Mouse (Mus musculus) neural tube, embryonic 13.5 days (tissue): ENCODE data around the gene Nostrin. TPM values are rescaled to one million over a fixed set of nuclear protein-coding genes. Genes with fewer than 3 reads are reported as not detected.

Experiments used
- ATAC-seq: fragments of 200-750 bp; cut with Nextera tagmentation; 2 replicates; pipeline ENCODE4 v1.8.0; 2017; ENCODE audit warnings: low read depth, mild to moderate bottlenecking, moderate TSS enrichment, moderate library complexity
- H3K27ac ChIP-seq: fragments of 300-500 bp; sonication (generic); replicated peaks from 2 replicates; pipeline ENCODE4 v1.5.1; 2015; ENCODE audit warnings: moderate library complexity, mild to moderate bottlenecking, inconsistent platforms
- H3K27me3 ChIP-seq: fragments of 300-500 bp; sonication (generic); 2 replicates; pipeline ENCODE4 v1.6.1; 2015; ENCODE audit warnings: mild to moderate bottlenecking, inconsistent platforms
- H3K36me3 ChIP-seq: fragments of 300-500 bp; sonication (generic); 2 replicates; pipeline ENCODE4 v1.6.1; 2015; ENCODE audit warnings: mild to moderate bottlenecking, inconsistent platforms
- H3K4me1 ChIP-seq: fragments of 300-500 bp; sonication (generic); replicated peaks from 2 replicates; pipeline ENCODE4 v1.6.1; 2015; ENCODE audit warnings: inconsistent platforms
- H3K4me2 ChIP-seq: fragments of 300-500 bp; sonication (generic); 2 replicates; pipeline ENCODE4 v1.6.1; 2015; ENCODE audit warnings: inconsistent platforms, mild to moderate bottlenecking, moderate library complexity
- H3K4me3 ChIP-seq: fragments of 300-500 bp; sonication (generic); 2 replicates; pipeline ENCODE4 v1.5.1; 2015; ENCODE audit warnings: mild to moderate bottlenecking, inconsistent platforms
- H3K9ac ChIP-seq: fragments of 300-500 bp; sonication (generic); 2 replicates; pipeline ENCODE4 v1.6.1; 2015; ENCODE audit warnings: moderate library complexity, mild to moderate bottlenecking, inconsistent platforms
- H3K9me3 ChIP-seq: fragments of 300-500 bp; sonication (generic); 2 replicates; pipeline ENCODE4 v1.6.1; 2016; ENCODE audit warnings: inconsistent platforms
- WGBS: fragments of 180-500 bp; shearing (Covaris S2); methylation state at CpG from one replicate; pipeline ENCODE4 v1.1.7; 2015; 5-methylcytosine and 5-hydroxymethylcytosine counted together
- polyA plus RNA-seq: library from polyadenylated mRNA; unstranded; fragments of >200 nt; fragmentation: Nextera tagmentation; extraction: Ambion mirVana; gene quantifications from 2 replicates; pipeline ENCODE4 v1.2.1, GENCODE M21; 2015

Nostrin gene
- polyA plus RNA-seq, 1 experiment from 2014 or later, result 0.89 TPM

DNA sequence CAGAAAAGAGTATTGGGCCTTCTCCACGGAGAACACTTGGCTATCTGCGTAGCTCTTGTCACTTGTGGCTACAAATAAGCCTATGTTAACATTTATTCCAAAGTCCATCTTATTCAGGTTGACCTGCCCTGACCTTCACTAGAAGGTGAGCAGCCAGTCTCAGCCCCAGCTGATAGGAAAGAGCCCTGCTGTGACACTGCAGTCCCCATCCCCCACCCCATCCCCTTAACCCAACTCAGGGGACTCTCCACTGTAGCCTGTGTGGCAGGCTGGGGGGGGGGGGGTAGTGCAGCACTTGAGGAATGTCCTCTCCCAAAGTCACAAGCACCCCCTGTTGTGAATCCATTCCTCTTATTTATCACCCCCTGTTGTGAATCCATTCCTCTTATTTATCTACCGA lies 3.6 kb upstream of the Nostrin start:
- WGBS, result 75% methylated on average over 3 of the region's 3 CpGs
- H3K9me3 ChIP-seq, result no peaks in the 10 kb centered on the region
- peaks cover 18% of the 10 kb centered on the region for H3K4me1 ChIP-seq
- no peak overlapping the region for H3K27ac ChIP-seq
- ATAC-seq, result no peak
- H3K27me3 ChIP-seq, result peaks cover under 1% of the 10 kb centered on the region; the same call in 1 of the 2 replicates
- no peak overlapping the region for H3K4me2 ChIP-seq
- H3K4me3 ChIP-seq, result no peak overlapping the region
- no peak overlapping the region for H3K9ac ChIP-seq
- no peaks in the 10 kb centered on the region for H3K36me3 ChIP-seq

DNA sequence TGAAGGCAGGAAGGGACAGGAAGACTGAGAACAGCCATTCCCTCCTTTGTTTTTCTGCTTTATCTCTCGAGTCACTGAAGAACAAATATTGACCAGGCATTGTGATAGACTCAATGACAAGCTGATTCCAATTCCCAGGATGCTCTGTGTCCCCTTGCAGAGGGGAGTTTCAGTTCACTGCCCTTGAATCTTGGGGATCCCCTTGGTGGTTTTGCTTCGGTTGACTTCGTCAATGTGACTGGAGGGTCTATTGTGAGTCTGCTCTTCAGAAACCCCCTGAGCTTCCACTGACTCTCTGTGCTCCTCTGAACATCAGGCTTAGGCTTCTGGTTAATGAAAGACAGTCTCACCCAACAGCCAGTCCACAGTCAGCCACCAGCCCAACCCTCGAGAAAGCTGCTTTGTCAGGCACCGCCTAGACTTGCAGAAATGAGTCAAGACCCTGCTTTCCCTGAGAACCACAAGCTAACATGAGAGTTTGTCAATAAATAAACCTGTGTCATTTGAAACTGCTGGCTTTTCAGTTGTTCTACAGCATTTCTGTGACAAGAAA lies 3.0 kb upstream of the Nostrin start:
- no peak overlapping the region for H3K9ac ChIP-seq
- no peak for ATAC-seq
- no peak overlapping the region for H3K4me2 ChIP-seq
- H3K9me3 ChIP-seq, result no peaks in the 10 kb centered on the region
- 73% methylated on average over 5 of the region's 5 CpGs for WGBS
- H3K4me3 ChIP-seq, result no peak overlapping the region
- no peaks in the 10 kb centered on the region; the same call in 1 of the 2 replicates for H3K27me3 ChIP-seq
- no peaks in the 10 kb centered on the region for H3K36me3 ChIP-seq
- peaks cover 18% of the 10 kb centered on the region for H3K4me1 ChIP-seq
- H3K27ac ChIP-seq, result no peak overlapping the region

DNA sequence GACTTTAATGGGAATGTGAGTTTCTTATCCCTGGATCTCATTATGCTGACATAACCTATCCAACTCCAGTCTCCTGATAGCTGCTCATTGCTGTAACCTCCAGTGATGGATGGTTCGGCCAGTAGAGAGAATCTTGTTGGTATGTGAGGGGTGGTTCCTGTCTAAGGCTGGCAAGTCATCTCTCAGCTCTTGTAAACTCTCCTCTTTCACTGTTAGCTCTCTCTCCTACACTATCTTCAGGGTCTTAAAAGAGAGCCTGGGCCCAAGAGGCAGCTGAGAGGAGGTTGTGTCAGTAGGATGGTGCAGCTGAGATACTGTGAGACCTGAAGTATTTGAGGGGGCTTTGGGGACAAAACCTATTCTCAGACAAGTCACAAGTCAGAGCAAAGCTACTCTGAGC lies 1.4 kb upstream of the Nostrin start:
- Histone ChIP-seq H3K4me2 (no peak overlapping the region), H3K27ac (no peak overlapping the region), H3K27me3 (no peaks in the 10 kb centered on the region), H3K9ac (no peak overlapping the region), H3K4me1 (peaks cover 12% of the 10 kb centered on the region), H3K9me3 (no peaks in the 10 kb centered on the region), H3K4me3 (no peak overlapping the region), H3K36me3 (no peaks in the 10 kb centered on the region)
- whole genome bisulfite sequencing, result 84% methylated on average over 1 of the region's 1 CpGs
- ATAC-seq, result no peak

DNA sequence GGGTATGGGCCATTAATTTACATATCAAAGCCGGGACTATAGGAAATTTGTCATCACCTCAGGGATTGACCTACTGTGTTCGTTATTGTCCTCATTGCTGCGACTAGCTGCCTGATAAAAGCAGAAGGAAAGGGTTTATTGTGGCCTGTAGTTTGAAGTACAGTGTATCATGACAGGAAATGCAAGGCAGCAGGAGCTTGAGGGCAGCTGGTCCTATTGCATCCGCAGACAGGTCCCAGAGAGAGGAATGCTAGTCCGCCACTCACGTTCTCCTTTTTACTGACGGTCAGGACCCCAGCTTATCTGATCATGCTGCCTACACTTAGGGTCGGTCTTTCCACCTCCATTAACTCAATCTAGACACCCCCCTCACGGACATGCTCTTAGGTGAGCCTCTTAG lies 663 bp upstream of the Nostrin start:
- Histone ChIP-seq H3K9ac (no peak overlapping the region), H3K27ac (no peak overlapping the region), H3K36me3 (no peaks in the 10 kb centered on the region), H3K4me1 (peaks cover 4% of the 10 kb centered on the region; the same call in 1 of the 2 replicates), H3K27me3 (no peaks in the 10 kb centered on the region), H3K4me3 (no peak overlapping the region), H3K4me2 (no peak overlapping the region), H3K9me3 (no peaks in the 10 kb centered on the region)
- ATAC-seq, result no peak
- WGBS, result 65% methylated on average over 9 of the region's 9 CpGs

DNA sequence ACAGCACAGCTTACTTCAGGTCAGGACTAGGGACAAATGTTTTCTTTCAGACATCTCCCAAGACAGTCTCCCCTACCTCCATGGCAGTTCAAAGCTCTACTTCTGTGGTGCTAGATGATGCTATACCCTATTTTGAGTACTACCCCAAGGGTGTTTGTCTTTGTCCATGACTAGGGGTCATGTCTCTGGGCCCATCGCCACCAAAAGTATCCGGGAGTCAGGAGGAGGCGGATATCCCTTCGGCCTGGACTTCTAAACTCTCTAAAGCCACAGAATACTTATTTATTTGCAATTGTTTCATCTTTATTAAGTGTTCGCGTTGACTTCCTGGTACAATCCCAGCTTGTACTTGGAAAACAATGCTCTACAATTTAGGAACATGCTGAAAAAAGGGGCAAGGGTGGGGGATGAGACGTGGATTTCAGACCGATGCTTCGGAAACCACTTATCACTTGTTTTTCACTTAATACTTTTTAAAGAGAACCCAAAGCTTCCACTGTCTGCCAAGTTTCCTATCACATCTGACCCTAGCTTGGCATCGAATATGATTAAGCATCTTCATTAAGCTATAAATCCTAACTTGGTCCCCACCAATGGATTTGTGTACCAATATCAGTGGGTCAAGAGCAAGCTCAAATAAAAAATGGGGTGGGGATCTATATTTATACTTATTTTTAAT lies 1.9 kb downstream of the Nostrin start:
- Histone ChIP-seq H3K9ac (no peak overlapping the region), H3K4me2 (no peak overlapping the region), H3K4me3 (no peak overlapping the region), H3K9me3 (no peaks in the 10 kb centered on the region), H3K27me3 (no peaks in the 10 kb centered on the region), H3K4me1 (peaks cover 3% of the 10 kb centered on the region; the same call in 1 of the 2 replicates), H3K27ac (no peak overlapping the region), H3K36me3 (no peaks in the 10 kb centered on the region)
- ATAC-seq, result no peak
- 91% methylated on average over 10 of the region's 10 CpGs for WGBS

DNA sequence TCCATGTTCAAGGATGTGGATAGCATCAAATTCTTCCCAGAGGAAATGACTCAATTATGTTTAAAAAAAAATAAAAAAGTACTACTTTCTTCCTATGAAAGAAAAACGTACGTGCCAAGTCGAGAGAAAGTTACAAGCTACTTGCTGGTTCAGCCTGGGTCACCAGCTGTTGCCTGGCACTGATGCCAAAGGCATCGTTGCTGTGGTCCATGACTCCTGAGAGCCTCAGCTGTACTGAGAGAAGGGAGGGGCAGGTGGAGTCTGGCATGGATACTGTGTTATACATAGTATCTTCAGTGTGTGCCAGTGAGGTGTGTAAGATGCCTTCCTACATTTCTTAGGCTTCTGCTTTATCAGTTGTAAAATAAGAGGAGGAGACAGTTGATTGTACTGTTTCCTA lies 3.2 kb downstream of the Nostrin start:
- Histone ChIP-seq H3K27ac (no peak overlapping the region), H3K27me3 (no peaks in the 10 kb centered on the region), H3K4me1 (peaks cover 3% of the 10 kb centered on the region; the same call in 1 of the 2 replicates), H3K9ac (no peak overlapping the region), H3K36me3 (no peaks in the 10 kb centered on the region), H3K4me2 (no peak overlapping the region), H3K4me3 (no peak overlapping the region), H3K9me3 (no peaks in the 10 kb centered on the region)
- 62% methylated on average over 4 of the region's 4 CpGs for WGBS
- ATAC-seq, result no peak

DNA sequence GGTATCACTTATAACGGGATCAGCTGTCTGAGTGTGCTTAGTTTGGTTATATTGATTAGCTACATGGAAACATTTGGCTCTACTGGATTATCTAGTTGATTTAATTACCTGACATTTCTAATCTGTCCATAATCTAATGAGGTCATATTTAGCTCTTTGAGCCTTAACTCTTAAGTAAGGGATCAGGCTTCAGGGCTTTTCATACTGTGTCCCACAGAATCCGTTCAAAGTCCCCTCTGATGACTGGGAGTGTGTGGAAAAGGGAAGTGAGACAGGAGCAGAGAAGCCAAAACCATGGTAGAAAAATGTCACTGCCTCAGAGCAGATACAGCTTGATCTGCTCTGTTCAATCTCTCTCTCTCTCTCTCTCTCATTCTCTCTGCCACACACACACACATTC lies 4.6 kb downstream of the Nostrin start:
- H3K27me3 ChIP-seq, result no peaks in the 10 kb centered on the region
- H3K36me3 ChIP-seq, result no peaks in the 10 kb centered on the region
- H3K4me2 ChIP-seq, result no peak overlapping the region
- H3K9me3 ChIP-seq, result no peaks in the 10 kb centered on the region
- peaks cover 7% of the 10 kb centered on the region; the same call in 1 of the 2 replicates for H3K4me1 ChIP-seq
- no peak for ATAC-seq
- WGBS, result 76% methylated on average over 2 of the region's 2 CpGs
- no peak overlapping the region for H3K4me3 ChIP-seq
- H3K9ac ChIP-seq, result no peak overlapping the region
- H3K27ac ChIP-seq, result no peak overlapping the region

DNA sequence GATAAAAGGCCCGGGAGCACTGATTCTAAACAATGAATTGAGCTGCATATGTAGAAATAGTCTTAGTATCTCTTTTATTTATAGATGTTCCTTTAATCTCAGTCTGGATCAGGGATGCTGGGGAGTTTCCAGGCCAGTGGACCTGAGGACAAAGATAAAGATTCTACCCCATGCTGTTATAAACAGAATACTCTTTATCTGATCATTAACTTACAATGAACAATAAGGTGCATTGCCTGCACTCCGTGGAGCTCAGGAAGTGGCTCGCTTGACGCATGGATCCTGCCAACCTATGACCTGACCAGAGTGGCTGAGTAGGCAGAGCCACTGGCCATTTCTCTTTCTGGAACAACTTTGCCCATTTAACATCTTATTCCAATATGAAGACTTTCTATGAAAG lies 5.2 kb downstream of the Nostrin start:
- no peak for ATAC-seq
- Histone ChIP-seq H3K36me3 (no peaks in the 10 kb centered on the region), H3K27ac (no peak overlapping the region), H3K9me3 (no peaks in the 10 kb centered on the region), H3K4me2 (no peak overlapping the region), H3K27me3 (no peaks in the 10 kb centered on the region), H3K4me3 (no peak overlapping the region), H3K4me1 (peaks cover 7% of the 10 kb centered on the region; the same call in 1 of the 2 replicates), H3K9ac (no peak overlapping the region)
- WGBS, result 69% methylated on average over 4 of the region's 4 CpGs

DNA sequence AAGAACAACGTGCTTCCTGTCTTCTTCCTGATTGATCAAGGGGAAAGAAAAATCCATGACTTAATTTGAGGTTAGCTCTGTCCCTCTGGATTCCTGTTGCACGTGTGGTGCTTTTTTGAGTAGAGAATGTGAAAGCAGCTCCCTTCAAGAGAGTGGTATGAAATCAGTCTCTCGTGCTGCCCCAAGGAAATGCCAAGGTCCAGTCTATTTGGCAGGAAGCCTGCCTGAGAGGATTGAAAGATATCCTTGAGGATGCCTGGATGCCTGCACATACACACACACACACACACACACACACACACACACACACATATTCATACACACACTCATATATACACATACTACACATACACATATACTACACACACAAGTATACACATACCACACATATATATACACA lies 13.1 kb downstream of the Nostrin start:
- Histone ChIP-seq H3K4me2 (no peak overlapping the region), H3K36me3 (no peaks in the 10 kb centered on the region)

DNA sequence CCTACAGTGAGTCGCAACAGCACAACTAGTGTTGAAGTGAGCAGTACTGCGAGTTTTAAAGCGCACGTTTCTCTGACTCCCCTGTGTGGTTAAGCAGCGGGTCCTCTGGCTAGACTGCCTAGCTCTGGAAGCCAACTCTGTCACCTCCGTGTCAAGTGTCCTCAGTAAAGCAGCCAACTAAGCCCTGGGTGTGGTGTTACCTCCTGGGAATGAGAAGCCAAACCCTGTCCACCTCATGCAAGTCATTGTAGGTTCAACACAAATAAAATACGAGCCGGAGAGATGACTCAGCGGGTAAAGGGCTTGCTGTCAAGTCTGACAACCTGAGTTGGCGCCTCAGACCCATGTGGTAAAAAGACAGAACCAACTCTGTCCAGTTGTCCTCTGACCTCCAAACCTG lies 13.6 kb downstream of the Nostrin start:
- H3K4me2 ChIP-seq, result no peak overlapping the region
- no peaks in the 10 kb centered on the region for H3K27me3 ChIP-seq
- ATAC-seq, result no peak
- no peak overlapping the region for H3K9ac ChIP-seq
- H3K27ac ChIP-seq, result no peak overlapping the region
- H3K4me3 ChIP-seq, result no peak overlapping the region
- H3K9me3 ChIP-seq, result no peaks in the 10 kb centered on the region
- H3K36me3 ChIP-seq, result no peaks in the 10 kb centered on the region
- 92% methylated on average over 10 of the region's 10 CpGs for WGBS
- H3K4me1 ChIP-seq, result peaks cover 7% of the 10 kb centered on the region; the same call in 1 of the 2 replicates

More for the DNA sequence above, 13.1 kb downstream of the Nostrin start:
- Histone ChIP-seq H3K9me3 (no peaks in the 10 kb centered on the region), H3K4me1 (peaks cover 7% of the 10 kb centered on the region; the same call in 1 of the 2 replicates), H3K27me3 (no peaks in the 10 kb centered on the region), H3K27ac (no peak overlapping the region), H3K4me3 (no peak overlapping the region), H3K9ac (no peak overlapping the region)
- no peak for ATAC-seq
- 69% methylated on average over 3 of the region's 3 CpGs for WGBS

DNA sequence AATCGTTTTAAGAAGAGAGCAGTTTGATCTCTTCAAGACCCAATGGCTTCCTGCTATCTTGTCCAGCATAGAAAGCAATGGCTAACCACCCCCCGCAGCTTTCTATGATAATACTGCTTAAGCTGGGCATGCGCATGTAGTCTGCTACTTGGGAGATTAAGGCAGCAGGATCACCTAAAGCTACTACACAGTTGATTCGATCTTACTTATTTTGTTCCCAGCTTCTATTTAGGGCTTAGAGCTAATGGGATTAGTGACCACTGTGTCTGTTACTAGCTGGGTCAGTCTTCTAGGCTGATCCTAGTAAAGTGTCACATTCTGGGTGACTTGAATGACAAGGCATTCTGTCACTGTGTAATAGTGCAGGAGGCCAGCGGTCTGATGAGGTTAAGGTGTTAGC lies 15.2 kb downstream of the Nostrin start:
- ATAC-seq, result no peak
- Histone ChIP-seq H3K27ac (no peak overlapping the region), H3K9ac (no peak overlapping the region), H3K36me3 (no peaks in the 10 kb centered on the region), H3K4me1 (peaks cover 3% of the 10 kb centered on the region; the same call in 1 of the 2 replicates), H3K4me2 (no peak overlapping the region), H3K9me3 (no peaks in the 10 kb centered on the region), H3K27me3 (no peaks in the 10 kb centered on the region), H3K4me3 (no peak overlapping the region)
- WGBS, result 89% methylated on average over 5 of the region's 5 CpGs

DNA sequence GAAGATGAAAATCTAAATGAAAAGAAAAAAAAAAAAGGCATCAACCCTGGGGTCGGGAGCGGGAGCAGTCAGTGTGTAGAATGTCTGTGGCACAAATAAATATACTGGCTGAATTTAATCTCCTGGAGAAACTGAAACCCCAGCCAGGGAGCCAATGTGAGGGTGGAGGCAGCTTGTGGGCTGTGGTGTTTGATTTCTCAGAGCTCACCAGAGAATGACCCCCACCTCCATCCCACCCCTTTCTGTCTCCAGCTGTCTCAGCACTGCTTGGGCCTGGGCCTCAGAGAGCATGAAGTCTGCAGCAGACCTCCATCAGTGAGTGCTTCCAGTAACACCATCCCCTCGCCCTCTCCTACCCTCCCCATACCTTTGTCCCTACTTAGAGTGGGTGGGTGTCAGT lies 20.3 kb downstream of the Nostrin start:
- Histone ChIP-seq H3K27ac (no peak overlapping the region), H3K9ac (no peak overlapping the region), H3K9me3 (no peaks in the 10 kb centered on the region), H3K36me3 (no peaks in the 10 kb centered on the region), H3K4me3 (no peak overlapping the region), H3K4me2 (no peak overlapping the region), H3K27me3 (no peaks in the 10 kb centered on the region), H3K4me1 (peaks cover 3% of the 10 kb centered on the region; the same call in 1 of the 2 replicates)
- ATAC-seq, result no peak
- 65% methylated on average over 3 of the region's 3 CpGs for WGBS

DNA sequence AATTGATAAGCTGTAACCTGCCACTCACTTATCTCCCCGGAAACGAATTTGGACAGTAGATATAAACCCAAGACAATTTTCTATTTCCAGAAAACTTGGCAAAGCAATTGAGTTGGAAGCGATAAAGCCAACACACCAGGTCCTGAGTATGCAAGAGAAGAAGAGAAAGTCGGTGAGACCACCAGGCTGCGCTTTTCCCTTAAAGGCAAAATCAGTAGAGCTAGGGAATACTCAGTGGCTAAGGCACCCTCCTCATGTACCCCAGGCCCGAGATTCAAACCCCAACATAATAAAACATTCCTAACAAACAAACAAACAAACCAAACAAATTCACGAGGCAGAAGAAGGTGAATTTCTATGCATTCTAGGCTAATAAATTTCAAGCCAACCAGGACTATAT lies 20.7 kb downstream of the Nostrin start:
- no peak overlapping the region for H3K4me2 ChIP-seq
- H3K36me3 ChIP-seq, result no peaks in the 10 kb centered on the region
- no peaks in the 10 kb centered on the region for H3K27me3 ChIP-seq
- H3K27ac ChIP-seq, result no peak overlapping the region
- H3K4me1 ChIP-seq, result peaks cover 3% of the 10 kb centered on the region; the same call in 1 of the 2 replicates
- no peak overlapping the region for H3K9ac ChIP-seq
- WGBS, result 72% methylated on average over 7 of the region's 7 CpGs
- no peaks in the 10 kb centered on the region for H3K9me3 ChIP-seq
- H3K4me3 ChIP-seq, result no peak overlapping the region
- no peak for ATAC-seq
